Comparison of ENCODE assay signal across 28 mouse cellular contexts in the genomic region with DNA sequence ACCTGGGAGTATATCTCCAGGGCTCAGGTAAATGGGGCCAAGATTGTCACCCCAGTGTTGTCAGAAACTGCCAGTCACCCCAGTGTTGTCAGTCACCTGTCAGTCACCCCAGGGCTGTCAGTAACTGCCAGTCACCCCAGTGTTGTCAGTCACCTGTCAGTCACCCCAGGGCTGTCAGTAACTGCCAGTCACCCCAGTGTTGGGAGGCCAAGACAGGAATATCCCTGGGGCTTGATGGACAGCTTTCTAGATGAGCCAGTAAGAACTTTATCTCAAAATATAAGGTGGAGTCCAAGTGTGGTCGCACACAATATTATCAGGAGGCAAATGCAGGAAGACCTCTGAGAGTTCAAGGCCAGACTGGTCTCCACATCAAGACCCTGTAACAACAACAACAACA.
DNase-seq lines count a peak whose midpoint lies in the region; ATAC-seq and TF ChIP-seq lines count a peak whose summit lies in the region.
"Had no signal": no experiment of that assay in that cellular context is flagged by ENCODE, and none has a peak within 500 bp of the region (broad histone marks: within the 10 kb centered on the region; RNA-seq: fewer than 3 reads in every experiment).

No protein-coding gene starts in this region.

- no peaks in the 10 kb centered on the region for H3K9me3 ChIP-seq in forebrain, postnatal 0 days (ENCODE audit: low read length)
- H3K9me3 ChIP-seq in forebrain, embryonic 11.5 days (ENCODE audit: control insufficient read depth, low read length), result no peaks in the 10 kb centered on the region
- H3K9me3 ChIP-seq in MEL (replicated peaks; ENCODE audit: insufficient read depth, low read length), result no peaks in the 10 kb centered on the region
- no peaks in the 10 kb centered on the region for H3K9me3 ChIP-seq in liver, embryonic 15.5 days (replicated peaks)
- H3K9me3 ChIP-seq: forebrain, embryonic 10.5 days; hindbrain, embryonic 10.5 days; limb, embryonic 12.5 days; midbrain, embryonic 12.5 days; neural tube, embryonic 15.5 days had no signal

- H3K27me3 ChIP-seq in forebrain, postnatal 0 days (ENCODE audit: insufficient read depth, low read length), result no peaks in the 10 kb centered on the region
- H3K27me3 ChIP-seq in forebrain, embryonic 11.5 days (ENCODE audit: control insufficient read depth, insufficient read depth, low read length), result no peaks in the 10 kb centered on the region
- no peaks in the 10 kb centered on the region for H3K27me3 ChIP-seq in MEL (ENCODE audit: control insufficient read depth in 1 of 2, insufficient read depth in 2 of 2, low read length in 2 of 2)
- peaks cover 4% of the 10 kb centered on the region; the same call in 1 of the 2 replicates for H3K27me3 ChIP-seq in liver, embryonic 15.5 days
- H3K27me3 ChIP-seq: limb, embryonic 12.5 days; midbrain, embryonic 12.5 days; neural tube, embryonic 15.5 days had no signal

- no peak for TF ChIP-seq POLR2A in MEL (IDR thresholded peaks at IDR 0.05; ENCODE audit: control insufficient read depth in 1 of 2, insufficient read depth in 1 of 2, low read depth in 1 of 2, low read length in 2 of 2, poor library complexity in 1 of 2)

- WGBS in forebrain, postnatal 0 days, result 92% methylated on average over 1 of the region's 1 CpGs
- WGBS in forebrain, embryonic 11.5 days, result 93% methylated on average over 1 of the region's 1 CpGs
- 7% methylated on average over 1 of the region's 1 CpGs for WGBS in liver, embryonic 15.5 days (ENCODE audit: insufficient replicate concordance)

- no peak for TF ChIP-seq CTCF in forebrain, postnatal 0 days (IDR thresholded peaks at IDR 0.05; ENCODE audit: low read depth)
- no peak for TF ChIP-seq CTCF in MEL (IDR thresholded peaks at IDR 0.05 in 2 of 3, conservative IDR thresholded peaks at IDR 0.05 in 1 of 3; ENCODE audit: control insufficient read depth in 1 of 3, insufficient read depth in 1 of 3, low read depth in 2 of 3, low read length in 3 of 3, poor library complexity in 1 of 3, severe bottlenecking in 1 of 3)

- TF ChIP-seq EP300 in MEL (IDR thresholded peaks at IDR 0.05; ENCODE audit: low read depth in 1 of 2, low read length in 2 of 2), result peak; percentile 18 to 49; a peak in 3 of 4 replicates

- no peak overlapping the region for H3K4me2 ChIP-seq in forebrain, postnatal 0 days (ENCODE audit: low read depth)
- H3K4me2 ChIP-seq in forebrain, embryonic 11.5 days (ENCODE audit: low read depth, low read length, severe bottlenecking), result no peak overlapping the region
- H3K4me2 ChIP-seq in liver, embryonic 15.5 days, result peak overlapping the region; percentile 74
- H3K4me2 ChIP-seq: limb, embryonic 12.5 days; midbrain, embryonic 12.5 days; neural tube, embryonic 15.5 days had no signal

- H3K36me3 ChIP-seq in forebrain, postnatal 0 days (ENCODE audit: insufficient read depth), result no peaks in the 10 kb centered on the region
- no peaks in the 10 kb centered on the region for H3K36me3 ChIP-seq in forebrain, embryonic 11.5 days (ENCODE audit: control insufficient read depth, insufficient read depth, low read length)
- peaks cover 0 to 23% of the 10 kb centered on the region in 2 experiments; a peak in 2 of 4 replicates for H3K36me3 ChIP-seq in MEL (ENCODE audit: control insufficient read depth in 1 of 2, insufficient read depth in 2 of 2, low read length in 2 of 2)
- H3K36me3 ChIP-seq in liver, embryonic 15.5 days (replicated peaks), result 0 out of 2 replicates have a peak, but pooled peaks cover 10% of the 10 kb centered on the region
- H3K36me3 ChIP-seq: forebrain, embryonic 10.5 days; hindbrain, embryonic 10.5 days; limb, embryonic 12.5 days; midbrain, embryonic 12.5 days; neural tube, embryonic 15.5 days had no signal

- H3K79me2 ChIP-seq in MEL (ENCODE audit: control insufficient read depth, insufficient read depth, low read length, poor library complexity), result no peaks in the 10 kb centered on the region; the same call in 1 of the 2 replicates

- H3K4me3 ChIP-seq in forebrain, postnatal 0 days (ENCODE audit: low read depth, low read length), result no peak overlapping the region
- no peak overlapping the region for H3K4me3 ChIP-seq in forebrain, embryonic 11.5 days (ENCODE audit: low read depth, low read length)
- H3K4me3 ChIP-seq in MEL (ENCODE audit: control insufficient read depth in 1 of 2, insufficient read depth in 1 of 2, low read depth in 2 of 2, low read length in 2 of 2), result no peak overlapping the region
- peak overlapping the region; percentile 58 for H3K4me3 ChIP-seq in liver, embryonic 15.5 days (replicated peaks)
- H3K4me3 ChIP-seq: forebrain, embryonic 10.5 days; gastrocnemius, adult 2 months; hindbrain, embryonic 10.5 days; layer of hippocampus, adult 2 months; limb, embryonic 12.5 days; midbrain, embryonic 12.5 days; neural tube, embryonic 15.5 days had no signal

- H3K27ac ChIP-seq in forebrain, postnatal 0 days (ENCODE audit: low read depth, low read length), result no peak overlapping the region
- no peak overlapping the region for H3K27ac ChIP-seq in forebrain, embryonic 11.5 days (ENCODE audit: low read depth, low read length)
- peak overlapping the region; percentile 7 for H3K27ac ChIP-seq in MEL (ENCODE audit: control insufficient read depth, low read depth, low read length)
- H3K27ac ChIP-seq in liver, embryonic 15.5 days (replicated peaks), result peak overlapping the region; percentile 100
- H3K27ac ChIP-seq: forebrain, embryonic 10.5 days; gastrocnemius, adult 2 months; hindbrain, embryonic 10.5 days; hindbrain, postnatal 0 days; layer of hippocampus, adult 2 months; limb, embryonic 12.5 days; midbrain, embryonic 12.5 days; neural tube, embryonic 15.5 days had no signal

- H3K4me1 ChIP-seq in forebrain, postnatal 0 days (ENCODE audit: insufficient read depth), result 0 out of 2 replicates have a peak, but pooled peaks cover 4% of the 10 kb centered on the region
- H3K4me1 ChIP-seq in forebrain, embryonic 11.5 days (replicated peaks; ENCODE audit: control insufficient read depth, insufficient read depth, low read length), result no peaks in the 10 kb centered on the region
- H3K4me1 ChIP-seq in MEL (ENCODE audit: control insufficient read depth in 1 of 2, insufficient read depth in 2 of 2, low read length in 2 of 2), result peaks cover 11 to 41% of the 10 kb centered on the region in 2 experiments
- peaks cover 77% of the 10 kb centered on the region for H3K4me1 ChIP-seq in liver, embryonic 15.5 days (replicated peaks)
- H3K4me1 ChIP-seq: hindbrain, embryonic 10.5 days; midbrain, embryonic 12.5 days had no signal

- DNase-seq in forebrain, postnatal 0 days, result no peak
- DNase-seq in forebrain, embryonic 11.5 days (ENCODE audit: low spot score), result no peak
- DNase-seq in MEL (ENCODE audit: low read depth, low spot score), result peak; percentile 50
- DNase-seq in gastrocnemius, postnatal 4 days (ENCODE audit: low spot score in 2 of 2), result no peak
- DNase-seq in layer of hippocampus, adult 18-20 months (ENCODE audit: low spot score in 2 of 2), result no peak
- DNase-seq: adrenal gland, postnatal 36 days; cerebellum, adult 18-20 months; cerebellum, postnatal 36 days; embryo, embryonic 11 days; gastrocnemius, adult 2 months; kidney, adult 9 months; kidney, postnatal 14 days; lung, adult 2 months; lung, postnatal 14 days; right cerebral cortex, adult 18-20 months; right cerebral cortex, postnatal 4 days; thymus, adult 18-20 months; thymus, postnatal 36 days had no signal

- no peak overlapping the region for H3K9ac ChIP-seq in forebrain, postnatal 0 days
- H3K9ac ChIP-seq in forebrain, embryonic 11.5 days (ENCODE audit: low read length), result no peak overlapping the region
- H3K9ac ChIP-seq in MEL (ENCODE audit: control insufficient read depth, low read depth, low read length, poor library complexity, severe bottlenecking), result no peak overlapping the region
- H3K9ac ChIP-seq in liver, embryonic 15.5 days, result peak overlapping the region; percentile 57
- H3K9ac ChIP-seq: limb, embryonic 12.5 days; midbrain, embryonic 12.5 days; neural tube, embryonic 15.5 days had no signal

- TF ChIP-seq RAD21 in MEL (IDR thresholded peaks at IDR 0.05; ENCODE audit: low read depth, low read length), result no peak

- ATAC-seq in forebrain, postnatal 0 days, result 0 out of 2 replicates have a peak, but pooled peaks have one; percentile 30
- no peak for ATAC-seq in forebrain, embryonic 11.5 days (replicated peaks; ENCODE audit: low FRiP score)
- ATAC-seq in erythroid progenitor cell, adult 5-6 weeks (replicated peaks; ENCODE audit: low FRiP score, poor library complexity, severe bottlenecking), result peak; percentile 18
- no peak for ATAC-seq in liver, embryonic 15.5 days (ENCODE audit: insufficient read depth)
- ATAC-seq: hindbrain, postnatal 0 days; intestine, embryonic 16.5 days had no signal

TF ChIP-seq in MEL, 35 proteins besides CTCF, POLR2A, EP300 and RAD21:
- TF ChIP-seq TAL1 (IDR thresholded peaks at IDR 0.05; ENCODE audit: low read length) (peak; percentile 11; the same call in 1 of the 2 replicates), TBP (IDR thresholded peaks at IDR 0.05; ENCODE audit: low read depth, low read length) (no peak), MYB (IDR thresholded peaks at IDR 0.05; ENCODE audit: low read depth, low read length) (peak; percentile 61; the same call in 1 of the 2 replicates), TCF12 (IDR thresholded peaks at IDR 0.05; ENCODE audit: low read depth, low read length) (0 out of 2 replicates have a peak, but pooled peaks have one; percentile 37), BHLHE40 (IDR thresholded peaks at IDR 0.05; ENCODE audit: borderline replicate concordance, low read depth, low read length) (no peak), JUND (IDR thresholded peaks at IDR 0.05; ENCODE audit: low read depth, low read length) (no peak), ETS1 (IDR thresholded peaks at IDR 0.05; ENCODE audit: low read depth, low read length) (peak; percentile 71), USF1 (IDR thresholded peaks at IDR 0.05; ENCODE audit: low read depth, low read length) (no peak), CHD1 (IDR thresholded peaks at IDR 0.05; ENCODE audit: low read depth, low read length) (no peak), GABPA (IDR thresholded peaks at IDR 0.05; ENCODE audit: low read depth, low read length) (no peak), MAZ (IDR thresholded peaks at IDR 0.05; ENCODE audit: low read depth, low read length) (no peak; the same call in 1 of the 2 replicates), MYC (IDR thresholded peaks at IDR 0.05; ENCODE audit: low read depth, low read length) (no peak), ZNF384 (IDR thresholded peaks at IDR 0.05; ENCODE audit: low read depth, low read length) (no peak), GATA1 (IDR thresholded peaks at IDR 0.05; ENCODE audit: low read depth, low read length) (0 out of 2 replicates have a peak, but pooled peaks have one; percentile 18), MAX (IDR thresholded peaks at IDR 0.05; ENCODE audit: low read length) (no peak), ZC3H11A (IDR thresholded peaks at IDR 0.05; ENCODE audit: low read depth, low read length) (no peak), MAFK (IDR thresholded peaks at IDR 0.05; ENCODE audit: borderline replicate concordance, low read depth, low read length) (no peak)

Comparison
In these comparisons a context has a peak if more than half of its experiments do, and no peak if none do; other contexts are left out.
1. ATAC-seq: peak in forebrain, postnatal 0 days (single experiment) and erythroid progenitor cell, adult 5-6 weeks (single experiment); none in forebrain, embryonic 11.5 days (single experiment) and liver, embryonic 15.5 days (single experiment).
2. H3K27ac ChIP-seq: peak in MEL (single experiment) and liver, embryonic 15.5 days (single experiment); none in forebrain, postnatal 0 days (single experiment) and forebrain, embryonic 11.5 days (single experiment).